Mouse (Mus musculus) liver, embryonic 14.5 days (tissue): ENCODE measurements around the gene Usp17lc. TPM values are rescaled to one million over a fixed set of nuclear protein-coding genes. Genes with fewer than 3 reads are reported as not detected.
"Not testable (repeated sequence)": the region's sequence is repeated elsewhere in the genome, so short reads cannot be mapped to it uniquely, and the experiment has no call there.

Source experiments
- ATAC-seq: fragments of 200-750 bp; cut with Nextera tagmentation; 2 replicates; pipeline ENCODE4 v1.8.0; 2017; ENCODE audit warnings: moderate number of reproducible peaks, mild to moderate bottlenecking, moderate library complexity; ENCODE audit not compliant: insufficient read depth
- DNase-seq, 3 experiments: peaks; one replicate each; pipeline ENCODE4 v3.0.0-alpha.2; 2012 to 2013; ENCODE audit warnings: low read depth in 3 of 3, low spot score in 3 of 3
- H3K27ac ChIP-seq: fragments of 300-500 bp; sonication (generic); 2 replicates; pipeline ENCODE4 v1.5.1; 2014; ENCODE audit warnings: moderate library complexity, mild to moderate bottlenecking, control low read depth, inconsistent platforms
- H3K27me3 ChIP-seq: fragments of 300-500 bp; sonication (generic); 2 replicates; pipeline ENCODE4 v1.6.1; 2014; ENCODE audit warnings: mild to moderate bottlenecking, low read length, moderate library complexity; ENCODE audit not compliant: control insufficient read depth, insufficient read depth
- H3K36me3 ChIP-seq: fragments of 300-500 bp; sonication (generic); replicated peaks from 2 replicates; pipeline ENCODE4 v1.6.1; 2014; ENCODE audit warnings: low read depth; ENCODE audit not compliant: control insufficient read depth, insufficient read depth
- H3K4me1 ChIP-seq, 2 experiments: fragments of 200-500 bp in 1 of 2; fragments of 300-500 bp in 1 of 2; sonication (generic) in 1 of 2; replicated peaks; 2 replicates each; pipeline ENCODE4 v1.6.1; 2012 to 2014; ENCODE audit warnings: antibody characterized with exemption in 1 of 2, inconsistent platforms in 1 of 2, low read length in 1 of 2; ENCODE audit not compliant: control insufficient read depth in 2 of 2, insufficient read depth in 2 of 2
- H3K4me2 ChIP-seq: fragments of 300-500 bp; sonication (generic); 2 replicates; pipeline ENCODE4 v1.6.1; 2014; ENCODE audit warnings: low read depth, mild to moderate bottlenecking, control low read depth, moderate library complexity
- H3K4me3 ChIP-seq, 2 experiments: fragments of 200-500 bp in 1 of 2; fragments of 300-500 bp in 1 of 2; sonication (generic) in 1 of 2; 2 replicates each; pipeline ENCODE4 v1.5.1; 2012 to 2014; ENCODE audit warnings: low read depth in 2 of 2, low read length in 2 of 2, mild to moderate bottlenecking in 2 of 2, control low read depth in 1 of 2, inconsistent platforms in 1 of 2, moderate library complexity in 1 of 2; ENCODE audit not compliant: insufficient read depth in 1 of 2
- H3K9ac ChIP-seq: fragments of 300-500 bp; sonication (generic); replicated peaks from 2 replicates; pipeline ENCODE4 v1.6.1; 2014; ENCODE audit warnings: mild to moderate bottlenecking, control low read depth, moderate library complexity
- H3K9me3 ChIP-seq: fragments of 300-500 bp; sonication (generic); 2 replicates; pipeline ENCODE4 v1.6.1; 2016; ENCODE audit warnings: low read length, mixed read lengths; ENCODE audit not compliant: control insufficient read depth
- CTCF ChIP-seq: IDR thresholded peaks from 2 replicates; pipeline ENCODE4 v1.5.1; 2016; ENCODE audit warnings: antibody characterized with exemption, low read depth, control low read depth
- EP300 ChIP-seq: IDR thresholded peaks from 2 replicates; pipeline ENCODE4 v1.6.1; 2016; ENCODE audit warnings: antibody characterized with exemption, low read depth
- WGBS: fragments of 180-500 bp; shearing (Covaris S2); extraction: QIAGEN DNeasy Blood & Tissue Kit; methylation state at CpG from one replicate; pipeline ENCODE4 v1.1.7; 2014; ENCODE audit not compliant: insufficient replicate concordance; 5-methylcytosine and 5-hydroxymethylcytosine counted together
- polyA plus RNA-seq, 2 experiments: library from polyadenylated mRNA; depleted of rRNA in 1 of 2; stranded (reverse) in 1 of 2; unstranded in 1 of 2; fragments of >200 nt; fragmentation: Nextera tagmentation in 1 of 2; extraction: Ambion mirVana in 1 of 2; gene quantifications; 2 replicates each; pipeline versions ENCODE4 v1.2.1 to v1.2.3; 2012 to 2014

Gene Usp17lc
- polyA plus RNA-seq (2012; rRNA removed) = not detected in 2 replicates
- polyA plus RNA-seq (2014; fragmentation: Nextera tagmentation; extraction: Ambion mirVana) = not detected in 2 replicates

GRCm38 (mm10) chr7:103414772-103415171 is at the start of gene Usp17lc:
Usp17lc (plus strand) TSS chr7:103415072.
- not testable (repeated sequence) for H3K36me3 ChIP-seq, H3K27me3 ChIP-seq, H3K4me1 ChIP-seq, H3K4me2 ChIP-seq, H3K27ac ChIP-seq, H3K4me3 ChIP-seq, DNase-seq, H3K9me3 ChIP-seq, H3K9ac ChIP-seq, ATAC-seq
- 20% methylated on average over 1 of the region's 1 CpGs for WGBS

- no peak for ATAC-seq
- Histone ChIP-seq H3K36me3 (no peaks in the 10 kb centered on the region), H3K4me1 (no peaks in the 10 kb centered on the region), H3K4me3 (no peak within 1 kb of the TSS), H3K9me3 (no peaks in the 10 kb centered on the region), H3K27ac (no peak within 1 kb of the TSS), H3K27me3 (no peaks in the 10 kb centered on the region), H3K9ac (no peak within 1 kb of the TSS), H3K4me2 (no peak within 1 kb of the TSS)
- DNase-seq = no peak
- TF ChIP-seq CTCF (no peak), EP300 (no peak)
Measured at GRCm38 (mm10) chr7:103386077-103386476, 28.8 kb upstream of the Usp17lc start, which contains the start of gene Olfr603. Olfr603 (minus strand) TSS chr7:103386177.

GRCm38 (mm10) chr7:103397758-103398157 is 17.1 kb upstream of the Usp17lc start:
- no peak for ATAC-seq
- no peak for DNase-seq
- Histone ChIP-seq H3K4me1 (no peaks in the 10 kb centered on the region), H3K27me3 (no peaks in the 10 kb centered on the region), H3K9ac (no peak overlapping the region), H3K36me3 (no peaks in the 10 kb centered on the region), H3K9me3 (no peaks in the 10 kb centered on the region), H3K4me2 (no peak overlapping the region), H3K4me3 (no peak overlapping the region), H3K27ac (no peak overlapping the region)
- TF ChIP-seq CTCF (no peak), EP300 (no peak)

- DNase-seq (no peak), ATAC-seq (no peak)
- 0% methylated on average over 1 of the region's 1 CpGs for WGBS
- H3K9ac ChIP-seq = no peak overlapping the region
- H3K4me3 ChIP-seq = no peak overlapping the region
- H3K36me3 ChIP-seq = no peaks in the 10 kb centered on the region
- TF ChIP-seq EP300 (no peak), CTCF (no peak)
- no peaks in the 10 kb centered on the region for H3K4me1 ChIP-seq
- H3K27ac ChIP-seq = no peak overlapping the region
- no peaks in the 10 kb centered on the region for H3K9me3 ChIP-seq
- H3K27me3 ChIP-seq = no peaks in the 10 kb centered on the region
- no peak overlapping the region for H3K4me2 ChIP-seq
Measured at GRCm38 (mm10) chr7:103398981-103399380, 15.9 kb upstream of the Usp17lc start.

GRCm38 (mm10) chr7:103406521-103407055 is 8.3 kb upstream of the Usp17lc start:
- H3K4me3 ChIP-seq, H3K27me3 ChIP-seq, H3K36me3 ChIP-seq, ATAC-seq, H3K4me2 ChIP-seq, H3K9me3 ChIP-seq, H3K27ac ChIP-seq, H3K9ac ChIP-seq, H3K4me1 ChIP-seq, DNase-seq: not testable (repeated sequence)
- WGBS = 49% methylated on average over 3 of the region's 3 CpGs

- Histone ChIP-seq H3K9ac (no peak within 1 kb of the TSS), H3K4me1 (no peaks in the 10 kb centered on the region), H3K4me3 (no peak within 1 kb of the TSS), H3K9me3 (no peaks in the 10 kb centered on the region), H3K27ac (no peak within 1 kb of the TSS), H3K4me2 (no peak within 1 kb of the TSS), H3K27me3 (no peaks in the 10 kb centered on the region), H3K36me3 (no peaks in the 10 kb centered on the region)
- 53% methylated on average over 1 of the region's 1 CpGs for whole genome bisulfite sequencing
- TF ChIP-seq CTCF = no peak
- TF ChIP-seq EP300 = no peak
- ATAC-seq = no peak
- DNase-seq = no peak
Measured at GRCm38 (mm10) chr7:103445339-103445738, 30.5 kb downstream of the Usp17lc start, which contains the start of gene Olfr605. Olfr605 (minus strand) TSS chr7:103445439.
